Mouse (Mus musculus): ENCODE measurements around the gene Mgrn1. TPM values are rescaled to one million over a fixed set of nuclear protein-coding genes. Genes with fewer than 3 reads are reported as not detected.

Mgrn1 gene
- polyA plus RNA-seq, 1 experiment from 2014 or later: 125 TPM

- Histone ChIP-seq H3K4me2 (no peak overlapping the region), H3K4me1 (no peaks in the 10 kb centered on the region), H3K27me3 (replicated peaks) (no peaks in the 10 kb centered on the region), H3K9me3 (replicated peaks) (no peaks in the 10 kb centered on the region), H3K27ac (replicated peaks) (no peak overlapping the region), H3K4me3 (replicated peaks) (no peak overlapping the region), H3K9ac (replicated peaks) (no peak overlapping the region), H3K36me3 (peaks cover 24% of the 10 kb centered on the region)
- WGBS: 84% methylated on average over 4 of the region's 4 CpGs
- ATAC-seq (ENCODE audit: low FRiP score): no peak
Measured at GRCm38 (mm10) chr16:4971626-4972025, 85.6 kb downstream of the Mgrn1 start.

DNA sequence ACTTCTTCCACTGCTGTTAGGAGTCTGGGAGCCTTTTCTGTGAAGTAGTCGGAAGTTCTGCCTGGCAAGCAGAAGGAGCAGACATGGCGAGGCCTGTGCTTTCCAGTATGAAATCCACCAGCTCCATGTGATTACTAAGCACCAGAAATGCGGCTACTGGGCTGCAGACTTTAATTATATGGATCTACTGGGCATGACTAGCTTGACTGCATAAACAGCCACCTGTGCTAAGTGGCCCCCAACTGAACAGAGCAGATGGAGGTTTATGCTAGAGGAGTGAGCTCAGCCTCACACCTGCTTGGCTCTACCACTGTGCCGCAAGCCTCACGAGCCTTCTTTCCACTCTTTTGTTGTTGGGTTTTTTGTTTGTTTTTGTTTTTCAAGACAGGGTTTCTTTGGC is 88.5 kb downstream of the Mgrn1 start:
- Histone ChIP-seq H3K9ac (replicated peaks) (no peak overlapping the region), H3K4me2 (no peak overlapping the region), H3K27ac (replicated peaks) (no peak overlapping the region), H3K36me3 (peaks cover 7% of the 10 kb centered on the region), H3K9me3 (replicated peaks) (no peaks in the 10 kb centered on the region), H3K27me3 (replicated peaks) (no peaks in the 10 kb centered on the region), H3K4me3 (replicated peaks) (no peak overlapping the region), H3K4me1 (no peaks in the 10 kb centered on the region)
- 74% methylated on average over 5 of the region's 5 CpGs for WGBS
- ATAC-seq (ENCODE audit: low FRiP score): no peak

- Histone ChIP-seq H3K4me2 (no peak overlapping the region), H3K9ac (replicated peaks) (no peak overlapping the region), H3K27ac (replicated peaks) (no peak overlapping the region), H3K9me3 (replicated peaks) (no peaks in the 10 kb centered on the region), H3K27me3 (replicated peaks) (no peaks in the 10 kb centered on the region), H3K36me3 (peaks cover 4% of the 10 kb centered on the region; the same call in 1 of the 2 replicates), H3K4me3 (replicated peaks) (no peak overlapping the region), H3K4me1 (no peaks in the 10 kb centered on the region)
- 84% methylated on average over 2 of the region's 2 CpGs for whole genome bisulfite sequencing
- no peak for ATAC-seq (ENCODE audit: low FRiP score)
Measured at GRCm38 (mm10) chr16:4976180-4976579, 90.1 kb downstream of the Mgrn1 start.

GRCm38 (mm10) chr16:4978275-4979051 is 92.4 kb downstream of the Mgrn1 start:
- no peak for ATAC-seq (ENCODE audit: low FRiP score)
- whole genome bisulfite sequencing: 68% methylated on average over 5 of the region's 5 CpGs
- Histone ChIP-seq H3K4me3 (replicated peaks) (no peak overlapping the region), H3K27ac (replicated peaks) (no peak overlapping the region), H3K4me1 (no peaks in the 10 kb centered on the region), H3K27me3 (replicated peaks) (no peaks in the 10 kb centered on the region), H3K9ac (replicated peaks) (no peak overlapping the region), H3K9me3 (replicated peaks) (no peaks in the 10 kb centered on the region), H3K36me3 (no peaks in the 10 kb centered on the region), H3K4me2 (no peak overlapping the region)

DNA sequence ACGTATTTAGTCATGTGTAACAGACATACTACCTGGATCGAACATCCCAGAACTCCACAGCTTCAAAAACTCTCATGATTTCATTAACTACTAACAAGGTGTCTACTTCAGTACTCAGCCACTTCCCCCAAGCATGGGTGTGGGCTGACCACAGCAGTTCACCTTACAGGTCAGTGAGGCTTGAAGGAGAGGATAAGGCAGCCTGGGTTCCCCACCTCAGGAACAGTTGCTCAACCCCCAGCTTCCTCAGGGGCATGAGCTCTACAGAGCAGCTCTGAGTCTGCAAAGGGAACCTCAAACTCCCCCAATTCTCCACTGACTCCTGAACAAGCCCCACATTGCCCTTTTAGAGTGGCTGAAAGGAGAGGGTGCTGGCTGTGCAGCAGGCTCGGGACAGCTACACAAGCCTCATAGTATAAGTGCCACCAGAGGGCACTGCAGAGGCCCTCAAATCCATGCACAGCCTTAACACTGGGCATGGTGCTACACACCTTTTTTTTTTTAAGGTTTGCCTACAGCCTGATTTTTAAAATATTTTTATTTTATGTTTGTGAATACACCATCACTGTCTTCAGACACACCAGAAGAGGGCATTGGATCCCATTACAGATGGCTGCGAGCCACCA is 93.8 kb downstream of the Mgrn1 start:
- Histone ChIP-seq H3K9ac (replicated peaks) (no peak overlapping the region), H3K4me2 (no peak overlapping the region), H3K4me1 (no peaks in the 10 kb centered on the region), H3K4me3 (replicated peaks) (no peak overlapping the region), H3K36me3 (no peaks in the 10 kb centered on the region), H3K27me3 (replicated peaks) (no peaks in the 10 kb centered on the region), H3K9me3 (replicated peaks) (no peaks in the 10 kb centered on the region), H3K27ac (replicated peaks) (no peak overlapping the region)
- 77% methylated on average over 4 of the region's 4 CpGs for WGBS
- peak; percentile 53; the same call in 1 of the 2 replicates for ATAC-seq (ENCODE audit: low FRiP score)

- Histone ChIP-seq H3K9ac (replicated peaks) (no peak overlapping the region), H3K36me3 (no peaks in the 10 kb centered on the region), H3K9me3 (replicated peaks) (no peaks in the 10 kb centered on the region), H3K4me2 (no peak overlapping the region), H3K4me1 (no peaks in the 10 kb centered on the region), H3K27me3 (replicated peaks) (no peaks in the 10 kb centered on the region), H3K4me3 (replicated peaks) (no peak overlapping the region), H3K27ac (replicated peaks) (no peak overlapping the region)
- no peak for ATAC-seq (ENCODE audit: low FRiP score)
- 96% methylated on average over 12 of the region's 12 CpGs for WGBS
Measured at GRCm38 (mm10) chr16:4984717-4985116, 98.7 kb downstream of the Mgrn1 start.

Other genes starting within 250 kb of the Mgrn1 start
- 7.1 and 8.8 TPM in 2 replicates for gene Vasn, start 246.3 kb upstream of the Mgrn1 start, polyA plus RNA-seq (2015; fragmentation: Nextera tagmentation; extraction: Ambion mirVana)
- gene Dnaja3, start 246.3 kb upstream of the Mgrn1 start, polyA plus RNA-seq (2015; fragmentation: Nextera tagmentation; extraction: Ambion mirVana): 68.6 and 71.0 TPM in 2 replicates
- gene Coro7, start 206.5 kb upstream of the Mgrn1 start, polyA plus RNA-seq (2015; fragmentation: Nextera tagmentation; extraction: Ambion mirVana): 31.4 and 35.5 TPM in 2 replicates
- gene Nmral1, start 166.9 kb upstream of the Mgrn1 start, polyA plus RNA-seq (2015; fragmentation: Nextera tagmentation; extraction: Ambion mirVana): 50.8 and 51.4 TPM in 2 replicates
- 119 and 120 TPM in 2 replicates for gene Hmox2, start 159.9 kb upstream of the Mgrn1 start, polyA plus RNA-seq (2015; fragmentation: Nextera tagmentation; extraction: Ambion mirVana)
- 130 and 137 TPM in 2 replicates for gene Cdip1, start 96.0 kb upstream of the Mgrn1 start, polyA plus RNA-seq (2015; fragmentation: Nextera tagmentation; extraction: Ambion mirVana)
- 0.54 and 0.60 TPM in 2 replicates for gene 4930562C15Rik, start 50.8 kb upstream of the Mgrn1 start, polyA plus RNA-seq (2015; fragmentation: Nextera tagmentation; extraction: Ambion mirVana)
- 66.0 and 66.7 TPM in 2 replicates for gene Ubald1, start 5.9 kb upstream of the Mgrn1 start, polyA plus RNA-seq (2015; fragmentation: Nextera tagmentation; extraction: Ambion mirVana)
- gene Nudt16l1, start 52.5 kb downstream of the Mgrn1 start, polyA plus RNA-seq (2015; fragmentation: Nextera tagmentation; extraction: Ambion mirVana): 128 and 140 TPM in 2 replicates
- 68.6 and 71.5 TPM in 2 replicates for gene Anks3, start 78.0 kb downstream of the Mgrn1 start, polyA plus RNA-seq (2015; fragmentation: Nextera tagmentation; extraction: Ambion mirVana)
- gene Sept12, start 111.6 kb downstream of the Mgrn1 start, polyA plus RNA-seq (2015; fragmentation: Nextera tagmentation; extraction: Ambion mirVana): not detected in 2 replicates
- 0.47 and 10.6 TPM in 2 replicates for gene Smim22, start 121.0 kb downstream of the Mgrn1 start, polyA plus RNA-seq (2015; fragmentation: Nextera tagmentation; extraction: Ambion mirVana)
- 158 and 170 TPM in 2 replicates for gene Rogdi, start 127.3 kb downstream of the Mgrn1 start, polyA plus RNA-seq (2015; fragmentation: Nextera tagmentation; extraction: Ambion mirVana)
- 170 and 172 TPM in 2 replicates for gene Glyr1, start 163.6 kb downstream of the Mgrn1 start, polyA plus RNA-seq (2015; fragmentation: Nextera tagmentation; extraction: Ambion mirVana)
- gene Ubn1, start 163.8 kb downstream of the Mgrn1 start, polyA plus RNA-seq (2015; fragmentation: Nextera tagmentation; extraction: Ambion mirVana): 11.1 and 14.6 TPM in 2 replicates
- 0.35 and 1.0 TPM in 2 replicates for gene Ppl, start 246.2 kb downstream of the Mgrn1 start, polyA plus RNA-seq (2015; fragmentation: Nextera tagmentation; extraction: Ambion mirVana)